7 mouse cellular contexts compared by ENCODE assay signal in the genomic region with DNA sequence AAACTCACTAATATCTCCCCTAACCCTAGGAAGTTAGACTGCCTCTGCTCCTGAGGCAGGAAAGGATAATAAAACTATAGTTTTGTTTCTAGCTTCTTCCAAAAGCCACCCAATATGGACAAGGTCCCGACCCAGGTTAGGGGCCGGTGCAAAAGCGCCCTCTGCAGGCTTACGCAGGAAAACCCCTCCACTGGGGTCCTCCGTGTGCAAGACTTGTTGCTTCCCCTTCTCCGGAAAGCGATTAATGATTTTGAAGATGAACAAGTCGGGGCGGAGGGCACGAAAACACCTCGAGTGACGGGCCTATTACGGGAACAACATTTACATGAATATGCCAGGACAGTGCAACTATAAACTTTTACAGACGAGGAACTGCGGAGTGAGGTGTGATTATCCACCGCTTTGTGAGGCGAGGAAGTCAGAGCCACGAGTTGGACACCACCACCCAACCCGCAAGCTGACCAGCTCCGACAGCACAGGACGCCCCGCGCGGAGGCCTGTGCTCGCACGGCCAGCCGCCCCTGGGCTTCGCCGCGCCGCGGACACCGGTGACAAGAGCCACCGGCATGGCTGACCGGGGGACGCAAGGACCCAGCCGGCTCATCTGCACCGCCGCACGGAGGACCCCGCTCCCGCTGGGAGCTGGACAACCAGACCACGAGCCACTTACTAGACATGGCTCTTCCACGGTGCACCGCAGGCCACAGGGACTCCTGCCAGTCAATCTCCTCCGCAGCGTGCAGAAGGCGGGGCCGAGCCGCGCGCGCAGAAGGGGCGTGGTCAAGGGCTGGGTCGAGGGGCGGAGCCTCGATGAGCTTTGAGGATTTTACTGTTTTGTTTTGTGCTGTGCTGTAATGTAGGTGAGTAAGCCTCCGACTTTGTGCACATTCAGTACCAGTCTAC. TPM values are rescaled to one million over a fixed set of nuclear protein-coding genes. Genes with fewer than 3 reads are reported as not detected.
DNase-seq lines count a peak whose midpoint lies in the region; ATAC-seq lines count a peak whose summit lies in the region.

A gene (minus strand): TSS at position 731 of the 903 bp plus-strand sequence.

- H3K27ac ChIP-seq in embryonic facial prominence, embryonic 11.5 days (replicated peaks; ENCODE audit: low read depth, low read length) = peak within 1 kb of the TSS; percentile 75
- peak within 1 kb of the TSS; percentile 85 for H3K27ac ChIP-seq in limb, embryonic 11.5 days (replicated peaks; ENCODE audit: low read depth, low read length)
- peak within 1 kb of the TSS; percentile 81 for H3K27ac ChIP-seq in midbrain, embryonic 14.5 days (replicated peaks; ENCODE audit: low read depth, low read length)

- H3K36me3 ChIP-seq in embryonic facial prominence, embryonic 11.5 days (replicated peaks; ENCODE audit: control insufficient read depth, insufficient read depth, low read depth, low read length) = no peaks in the 10 kb centered on the region
- no peaks in the 10 kb centered on the region for H3K36me3 ChIP-seq in limb, embryonic 11.5 days (ENCODE audit: control insufficient read depth, insufficient read depth, low read length)
- peaks cover 26% of the 10 kb centered on the region for H3K36me3 ChIP-seq in midbrain, embryonic 14.5 days (ENCODE audit: control insufficient read depth, insufficient read depth, low read length)

- no peaks in the 10 kb centered on the region for H3K4me1 ChIP-seq in embryonic facial prominence, embryonic 11.5 days (ENCODE audit: control insufficient read depth, insufficient read depth, low read length)
- no peaks in the 10 kb centered on the region for H3K4me1 ChIP-seq in limb, embryonic 11.5 days (ENCODE audit: control insufficient read depth, insufficient read depth, low read length)
- peaks cover 13% of the 10 kb centered on the region; the same call in 1 of the 2 replicates for H3K4me1 ChIP-seq in midbrain, embryonic 14.5 days (ENCODE audit: control insufficient read depth, insufficient read depth, low read length)

- H3K4me2 ChIP-seq in embryonic facial prominence, embryonic 11.5 days (ENCODE audit: low read depth, low read length) = peak within 1 kb of the TSS; percentile 78
- H3K4me2 ChIP-seq in limb, embryonic 11.5 days (ENCODE audit: low read depth, severe bottlenecking) = peak within 1 kb of the TSS; percentile 71
- H3K4me2 ChIP-seq in midbrain, embryonic 14.5 days (ENCODE audit: low read length) = peak within 1 kb of the TSS; percentile 84

- under 1% methylated on average over 58 of the region's 58 CpGs for WGBS in embryonic facial prominence, embryonic 11.5 days
- WGBS in limb, embryonic 11.5 days = under 1% methylated on average over 58 of the region's 58 CpGs
- under 1% methylated on average over 58 of the region's 58 CpGs for WGBS in midbrain, embryonic 14.5 days

- H3K4me3 ChIP-seq in embryonic facial prominence, embryonic 11.5 days (ENCODE audit: low read depth, low read length) = peak within 1 kb of the TSS; percentile 76
- peak within 1 kb of the TSS; percentile 84 for H3K4me3 ChIP-seq in limb, embryonic 11.5 days (ENCODE audit: low read depth, low read length)
- H3K4me3 ChIP-seq in midbrain, embryonic 14.5 days (replicated peaks; ENCODE audit: low read depth, low read length) = peak within 1 kb of the TSS; percentile 60

- no peaks in the 10 kb centered on the region for H3K9me3 ChIP-seq in embryonic facial prominence, embryonic 11.5 days (replicated peaks; ENCODE audit: control insufficient read depth, low read length)
- H3K9me3 ChIP-seq in limb, embryonic 11.5 days (ENCODE audit: control insufficient read depth, low read length) = no peaks in the 10 kb centered on the region
- H3K9me3 ChIP-seq in midbrain, embryonic 14.5 days (ENCODE audit: control insufficient read depth, low read length) = no peaks in the 10 kb centered on the region

- DNase-seq in adrenal gland, postnatal 14 days = peak; percentile 98
- peak; percentile 89 for DNase-seq in embryonic facial prominence, embryonic 11.5 days (ENCODE audit: low spot score)
- peak; percentile 99 for DNase-seq in heart, adult 11 months
- peak; percentile 98 for DNase-seq in kidney, adult 18-20 months
- DNase-seq in limb, embryonic 11.5 days (ENCODE audit: low spot score) = peak; percentile 97
- peak; percentile 94 for DNase-seq in midbrain, embryonic 14.5 days
- DNase-seq in spleen, adult 18-20 months = peak; percentile 90 to 97

- peak; percentile 98 for ATAC-seq in embryonic facial prominence, embryonic 11.5 days (replicated peaks; ENCODE audit: insufficient number of reproducible peaks, low FRiP score, low TSS enrichment, low read depth)
- ATAC-seq in limb, embryonic 11.5 days (ENCODE audit: insufficient number of reproducible peaks, low FRiP score, low TSS enrichment, low read depth) = peak; percentile 99
- peak; percentile 98 for ATAC-seq in midbrain, embryonic 14.5 days (ENCODE audit: low FRiP score, low TSS enrichment)

- peak within 1 kb of the TSS; percentile 85 for H3K9ac ChIP-seq in embryonic facial prominence, embryonic 11.5 days (replicated peaks; ENCODE audit: low read length)
- peak within 1 kb of the TSS; percentile 80 for H3K9ac ChIP-seq in limb, embryonic 11.5 days (ENCODE audit: low read length)
- peak within 1 kb of the TSS; percentile 70 for H3K9ac ChIP-seq in midbrain, embryonic 14.5 days (replicated peaks; ENCODE audit: low read length)

- no peaks in the 10 kb centered on the region for H3K27me3 ChIP-seq in embryonic facial prominence, embryonic 11.5 days (ENCODE audit: control insufficient read depth, insufficient read depth, low read length)
- no peaks in the 10 kb centered on the region for H3K27me3 ChIP-seq in limb, embryonic 11.5 days (ENCODE audit: control insufficient read depth, insufficient read depth, low read length)
- H3K27me3 ChIP-seq in midbrain, embryonic 14.5 days (ENCODE audit: control insufficient read depth, insufficient read depth, low read length) = no peaks in the 10 kb centered on the region

RNA-seq across cellular contexts. Expression of the gene that starts here (rescaled TPM):
- 72.4 and 79.7 TPM in 2 replicates for total RNA-seq in adrenal gland, postnatal 14 days (2021)
- 66.3 and 71.0 TPM in 2 replicates for polyA plus RNA-seq in embryonic facial prominence, embryonic 11.5 days (2014; fragmentation: Nextera tagmentation; extraction: Ambion mirVana)
- 70.0 and 71.5 TPM in 2 replicates for polyA plus RNA-seq in limb, embryonic 11.5 days (2014; fragmentation: Nextera tagmentation; extraction: Ambion mirVana)
- polyA plus RNA-seq in midbrain, embryonic 14.5 days (2014; fragmentation: Nextera tagmentation; extraction: Ambion mirVana) = 45.3 and 49.0 TPM in 2 replicates

Comparison
In these comparisons a context has a peak if more than half of its experiments do, and no peak if none do; other contexts are left out.
1. Peak in every context shown above with its lines: DNase-seq, ATAC-seq, H3K4me3 ChIP-seq and H3K27ac ChIP-seq.